Mouse (Mus musculus) forebrain, postnatal 0 days (tissue): ENCODE measurements at regions not wholly inside any gene's neighbourhood (a gene's known extent, or its start where the extent isn't known, plus 50 kb on each side); places are given as distances from the start of the nearest gene placed in this dataset.

Experiments
- ATAC-seq: fragments of 200-750 bp; cut with Nextera tagmentation; 2 replicates; pipeline ENCODE4 v1.8.0; 2017; ENCODE audit warnings: mild to moderate bottlenecking, moderate library complexity
- DNase-seq: peaks from one replicate; pipeline ENCODE4 v3.0.0-alpha.2; 2015
- H3K27ac ChIP-seq: fragments of 300-500 bp; sonication (generic); 2 replicates; pipeline ENCODE4 v1.5.1; 2014; ENCODE audit warnings: low read depth, mild to moderate bottlenecking, antibody characterized with exemption, low read length, moderate library complexity, mixed read lengths
- H3K27me3 ChIP-seq: fragments of 300-500 bp; sonication (generic); 2 replicates; pipeline ENCODE4 v1.6.1; 2014; ENCODE audit warnings: mild to moderate bottlenecking, low read length, mixed read lengths; ENCODE audit not compliant: insufficient read depth
- H3K36me3 ChIP-seq: fragments of 300-500 bp; sonication (generic); 2 replicates; pipeline ENCODE4 v1.6.1; 2014; ENCODE audit warnings: mild to moderate bottlenecking, moderate library complexity; ENCODE audit not compliant: insufficient read depth
- H3K4me1 ChIP-seq: fragments of 300-500 bp; sonication (generic); 2 replicates; pipeline ENCODE4 v1.6.1; 2014; ENCODE audit warnings: antibody characterized with exemption; ENCODE audit not compliant: insufficient read depth
- H3K4me2 ChIP-seq: fragments of 300-500 bp; sonication (generic); 2 replicates; pipeline ENCODE4 v1.6.1; 2014; ENCODE audit warnings: low read depth, mild to moderate bottlenecking, moderate library complexity
- H3K4me3 ChIP-seq: fragments of 300-500 bp; sonication (generic); 2 replicates; pipeline ENCODE4 v1.5.1; 2014; ENCODE audit warnings: low read depth, low read length, mixed read lengths
- H3K9ac ChIP-seq: fragments of 300-500 bp; sonication (generic); 2 replicates; pipeline ENCODE4 v1.6.1; 2014; ENCODE audit warnings: mild to moderate bottlenecking
- H3K9me3 ChIP-seq: fragments of 300-500 bp; sonication (generic); 2 replicates; pipeline ENCODE4 v1.6.1; 2016; ENCODE audit warnings: low read length
- CTCF ChIP-seq: sonication (generic); IDR thresholded peaks from 2 replicates; pipeline ENCODE4 v1.5.1; 2016; ENCODE audit warnings: antibody characterized with exemption, control low read depth, low read depth
- WGBS: fragments of 180-500 bp; shearing (Covaris S2); extraction: QIAGEN DNeasy Blood & Tissue Kit; methylation state at CpG from one replicate; pipeline ENCODE4 v1.1.7; 2014; 5-methylcytosine and 5-hydroxymethylcytosine counted together

GRCm38 (mm10) chr9:113426324-113426723 is 281.7 kb downstream of the Pdcd6ip start:
- Histone ChIP-seq H3K4me1 (no peaks in the 10 kb centered on the region), H3K9me3 (no peaks in the 10 kb centered on the region), H3K36me3 (no peaks in the 10 kb centered on the region), H3K4me2 (no peak overlapping the region), H3K4me3 (no peak overlapping the region), H3K27ac (no peak overlapping the region), H3K9ac (no peak overlapping the region), H3K27me3 (no peaks in the 10 kb centered on the region)
- DNase-seq = no peak
- no peak for TF ChIP-seq CTCF
- 92% methylated on average over 15 of the region's 15 CpGs for WGBS
- no peak for ATAC-seq

- Histone ChIP-seq H3K9me3 (no peaks in the 10 kb centered on the region), H3K4me2 (no peak overlapping the region), H3K36me3 (no peaks in the 10 kb centered on the region), H3K4me1 (no peaks in the 10 kb centered on the region), H3K9ac (no peak overlapping the region), H3K4me3 (no peak overlapping the region), H3K27me3 (no peaks in the 10 kb centered on the region), H3K27ac (no peak overlapping the region)
- ATAC-seq (no peak), DNase-seq (peak; percentile 46)
- TF ChIP-seq CTCF = peak; percentile 50
Measured at GRCm38 (mm10) chr9:113421645-113422044, 286.4 kb downstream of the Pdcd6ip start.

- ATAC-seq (no peak), DNase-seq (no peak)
- Histone ChIP-seq H3K4me2 (no peak overlapping the region), H3K4me1 (no peaks in the 10 kb centered on the region), H3K9me3 (no peaks in the 10 kb centered on the region), H3K9ac (no peak overlapping the region), H3K27ac (no peak overlapping the region), H3K4me3 (no peak overlapping the region), H3K36me3 (no peaks in the 10 kb centered on the region), H3K27me3 (no peaks in the 10 kb centered on the region)
- no peak for TF ChIP-seq CTCF
- 92% methylated on average over 7 of the region's 7 CpGs for WGBS
Measured at GRCm38 (mm10) chr9:113421121-113421520, 286.9 kb downstream of the Pdcd6ip start.

- no peaks in the 10 kb centered on the region for H3K9me3 ChIP-seq
- TF ChIP-seq CTCF = peak; percentile 40; the same call in 1 of the 2 replicates
- no peaks in the 10 kb centered on the region for H3K4me1 ChIP-seq
- DNase-seq = no peak
- no peaks in the 10 kb centered on the region for H3K36me3 ChIP-seq
- H3K27ac ChIP-seq = no peak overlapping the region
- ATAC-seq = no peak
- no peak overlapping the region for H3K9ac ChIP-seq
- WGBS = 94% methylated on average over 1 of the region's 1 CpGs
- H3K4me3 ChIP-seq = no peak overlapping the region
- no peak overlapping the region for H3K4me2 ChIP-seq
- H3K27me3 ChIP-seq = no peaks in the 10 kb centered on the region
Measured at GRCm38 (mm10) chr9:113419801-113420200, 288.3 kb downstream of the Pdcd6ip start.

GRCm38 (mm10) chr9:113417106-113417505 is 291.0 kb downstream of the Pdcd6ip start:
- WGBS = 94% methylated on average over 3 of the region's 3 CpGs
- ATAC-seq = no peak

GRCm38 (mm10) chr9:113415511-113415931 is 292.5 kb downstream of the Pdcd6ip start:
- H3K4me2 ChIP-seq = no peak overlapping the region
- no peak overlapping the region for H3K4me3 ChIP-seq
- WGBS = 24% methylated on average over 5 of the region's 5 CpGs
- H3K4me1 ChIP-seq = no peaks in the 10 kb centered on the region
- TF ChIP-seq CTCF = no peak
- H3K9ac ChIP-seq = no peak overlapping the region
- DNase-seq (peak; percentile 31), ATAC-seq (no peak; the same call in 1 of the 2 replicates)
- no peaks in the 10 kb centered on the region for H3K36me3 ChIP-seq
- no peaks in the 10 kb centered on the region for H3K27me3 ChIP-seq
- no peak overlapping the region for H3K27ac ChIP-seq
- no peaks in the 10 kb centered on the region for H3K9me3 ChIP-seq

More at GRCm38 (mm10) chr9:113417106-113417505, 291.0 kb downstream of the Pdcd6ip start:
- H3K9me3 ChIP-seq = no peaks in the 10 kb centered on the region
- no peak overlapping the region for H3K4me3 ChIP-seq
- TF ChIP-seq CTCF = no peak
- no peaks in the 10 kb centered on the region for H3K36me3 ChIP-seq
- no peak overlapping the region for H3K27ac ChIP-seq
- no peaks in the 10 kb centered on the region for H3K27me3 ChIP-seq
- no peaks in the 10 kb centered on the region for H3K4me1 ChIP-seq
- H3K4me2 ChIP-seq = no peak overlapping the region
- DNase-seq = no peak
- no peak overlapping the region for H3K9ac ChIP-seq

- H3K9me3 ChIP-seq = no peaks in the 10 kb centered on the region
- no peak overlapping the region for H3K4me2 ChIP-seq
- H3K9ac ChIP-seq = no peak overlapping the region
- H3K27me3 ChIP-seq = no peaks in the 10 kb centered on the region
- TF ChIP-seq CTCF = no peak
- H3K36me3 ChIP-seq = no peaks in the 10 kb centered on the region
- 38% methylated on average over 1 of the region's 1 CpGs for WGBS
- no peak overlapping the region for H3K4me3 ChIP-seq
- DNase-seq (no peak), ATAC-seq (no peak)
- no peak overlapping the region for H3K27ac ChIP-seq
- no peaks in the 10 kb centered on the region for H3K4me1 ChIP-seq
Measured at GRCm38 (mm10) chr9:113414690-113415089, 293.4 kb downstream of the Pdcd6ip start.

- 67% methylated on average over 3 of the region's 3 CpGs for whole genome bisulfite sequencing
- TF ChIP-seq CTCF = no peak
- no peak overlapping the region for H3K9ac ChIP-seq
- H3K4me3 ChIP-seq = no peak overlapping the region
- no peak overlapping the region for H3K27ac ChIP-seq
- DNase-seq = no peak
- H3K27me3 ChIP-seq = no peaks in the 10 kb centered on the region
- no peaks in the 10 kb centered on the region for H3K9me3 ChIP-seq
- no peak for ATAC-seq
- H3K36me3 ChIP-seq = no peaks in the 10 kb centered on the region
- H3K4me2 ChIP-seq = no peak overlapping the region
- no peaks in the 10 kb centered on the region for H3K4me1 ChIP-seq
Measured at GRCm38 (mm10) chr9:113413851-113414250, 294.2 kb downstream of the Pdcd6ip start.
